Mouse (Mus musculus) cerebellum, adult 18-20 months (tissue): ENCODE results near the gene Nedd9.

Experiments used
- DNase-seq, 2 experiments: peaks; one replicate each; pipeline ENCODE4 v3.0.0; 2021

Nedd9 gene

DNA sequence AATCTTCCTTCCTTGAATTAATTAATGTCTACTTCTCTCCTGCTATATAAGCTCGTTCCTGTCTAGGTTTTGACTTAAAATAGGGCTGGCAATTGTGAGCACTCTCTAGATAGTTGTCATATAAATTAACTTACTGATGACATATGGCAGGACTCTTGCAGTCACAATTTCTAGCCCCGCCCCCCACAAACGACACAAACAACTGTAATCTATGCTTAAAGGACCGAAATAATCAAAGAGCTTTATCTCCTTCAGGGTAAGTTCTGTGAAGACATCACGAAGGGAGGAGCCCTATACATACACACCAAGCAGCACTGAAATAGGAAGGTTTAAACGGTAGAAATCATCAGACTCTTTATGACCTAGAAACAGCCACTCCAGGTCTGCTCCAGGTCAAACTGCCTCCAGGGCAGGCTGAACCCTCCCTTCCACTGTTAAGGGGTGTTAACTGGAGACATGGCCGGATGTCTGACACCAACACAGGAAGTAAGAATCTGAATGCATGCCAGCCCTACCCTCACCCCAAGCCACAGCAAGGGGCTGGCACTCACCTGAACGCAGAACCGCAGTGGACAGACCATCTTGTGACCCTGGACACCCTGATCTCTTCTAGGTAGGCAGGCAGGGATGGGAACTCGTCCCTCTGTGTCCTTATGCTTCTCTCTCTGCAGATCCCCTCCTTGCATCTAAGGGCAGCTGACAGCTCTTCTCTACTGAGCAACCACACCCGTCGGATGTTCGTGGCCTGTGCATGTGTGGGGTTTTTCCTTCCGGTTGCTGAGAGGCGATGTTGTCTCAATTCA lies at the start of gene Nedd9:
Gene Nedd9 (minus strand): TSS at position 757 of the 803 bp plus-strand sequence.
- no peak for DNase-seq

DNA sequence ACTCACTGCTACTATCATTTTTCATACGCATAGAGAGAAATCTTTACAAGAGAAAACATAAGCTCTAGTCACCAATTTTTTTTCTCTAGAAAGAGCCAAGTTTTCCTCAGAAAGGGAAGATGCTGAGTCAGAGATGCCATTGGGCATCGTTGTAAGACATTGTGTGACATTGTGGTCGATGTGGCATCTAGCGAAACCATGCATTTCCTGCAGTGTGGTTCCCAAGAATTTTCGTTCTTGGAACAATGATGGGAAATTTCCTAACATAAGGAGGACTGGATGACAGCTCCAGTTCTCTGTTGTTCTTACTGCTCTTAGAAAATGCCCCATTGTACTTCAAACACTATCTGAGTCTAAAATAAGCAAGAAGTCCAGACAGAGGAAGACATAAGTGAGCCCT lies 45.5 kb upstream of the Nedd9 start:
- DNase-seq: no peak

DNA sequence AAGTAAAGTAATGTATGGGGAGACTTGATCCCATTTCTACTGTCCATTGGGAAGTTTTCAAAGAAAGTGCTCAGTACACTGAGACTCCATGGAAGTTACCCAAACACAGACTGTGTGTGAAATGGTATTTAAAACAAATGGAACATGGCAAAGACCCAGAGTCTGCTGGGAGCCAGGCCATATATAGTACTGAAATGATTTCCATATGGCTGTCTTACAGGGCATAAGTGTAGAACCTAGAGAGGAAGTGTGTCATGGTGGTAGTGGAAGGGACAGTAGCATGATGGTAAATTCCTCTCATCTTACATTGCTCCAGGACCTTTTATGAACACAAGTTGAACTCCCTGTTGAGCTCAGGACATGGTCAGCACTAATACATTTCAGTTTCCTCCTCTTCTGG lies 43.2 kb upstream of the Nedd9 start:
- no peak for DNase-seq

DNA sequence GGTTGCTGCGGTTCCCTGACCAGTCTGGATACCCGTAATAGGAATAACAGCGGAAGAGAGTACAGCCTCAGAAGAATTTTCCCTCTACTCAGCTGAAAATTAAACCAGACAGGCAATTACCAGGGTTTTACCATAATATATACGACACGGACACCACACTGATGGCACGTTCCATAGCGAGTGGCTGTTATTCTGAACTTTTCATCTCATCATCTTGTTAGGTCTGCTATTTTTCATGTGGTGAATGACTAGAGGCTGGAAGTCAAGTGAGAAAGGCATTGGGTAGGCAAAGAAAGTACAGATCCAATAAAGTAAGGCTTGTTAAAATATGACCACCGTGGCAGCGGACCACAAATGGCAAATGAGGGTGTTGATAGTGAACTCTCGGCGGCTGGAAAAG lies 37.0 kb upstream of the Nedd9 start:
- no peak for DNase-seq

DNA sequence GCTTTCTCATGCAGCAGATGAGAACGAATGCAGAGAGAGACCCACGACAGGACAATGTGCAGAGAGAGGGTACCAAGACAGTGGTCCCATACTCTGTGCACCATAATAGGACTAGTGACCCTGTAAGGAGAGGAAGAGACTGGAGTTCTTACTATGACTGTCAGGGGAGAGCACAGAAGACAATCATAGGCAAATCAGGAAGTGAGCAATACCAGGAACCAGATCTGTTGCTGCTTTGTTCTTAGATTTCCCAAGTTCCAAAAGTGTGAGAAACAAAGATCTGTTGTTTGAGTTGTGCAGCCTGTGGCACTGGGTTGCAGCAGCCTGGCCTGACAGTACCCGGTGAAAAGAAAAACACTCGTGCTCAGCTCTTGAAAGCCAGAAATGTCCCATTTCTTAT lies 34.1 kb upstream of the Nedd9 start:
- DNase-seq: no peak

DNA sequence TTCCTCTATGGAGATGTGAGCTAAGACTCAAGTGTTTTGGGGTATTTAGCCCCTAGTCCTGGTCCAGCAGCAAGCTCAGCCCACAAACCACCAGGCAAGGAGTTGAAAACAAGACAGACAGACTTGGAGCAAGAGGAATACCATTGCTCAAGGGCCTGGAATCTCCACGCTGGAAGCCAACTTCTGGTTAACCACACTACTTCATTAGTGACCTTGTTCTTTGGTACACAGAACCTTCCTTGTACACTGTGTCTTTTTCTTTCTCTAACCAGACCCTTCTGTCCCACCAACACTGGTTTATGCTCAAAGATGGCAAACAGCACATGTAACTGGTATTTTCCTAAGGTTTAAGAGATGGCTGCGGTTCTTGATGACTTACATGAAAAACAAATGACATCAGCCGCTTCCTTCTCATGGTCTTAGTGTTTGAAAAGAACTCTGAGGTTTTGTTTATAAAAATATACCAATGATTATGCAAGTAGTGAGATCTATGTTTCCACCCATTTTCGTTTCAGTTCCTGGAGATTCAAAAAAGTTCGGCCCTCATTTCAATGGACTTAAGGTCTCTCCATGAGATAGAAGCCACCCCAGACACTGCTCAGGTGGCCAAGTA lies 33.5 kb upstream of the Nedd9 start:
- DNase-seq: no peak

DNA sequence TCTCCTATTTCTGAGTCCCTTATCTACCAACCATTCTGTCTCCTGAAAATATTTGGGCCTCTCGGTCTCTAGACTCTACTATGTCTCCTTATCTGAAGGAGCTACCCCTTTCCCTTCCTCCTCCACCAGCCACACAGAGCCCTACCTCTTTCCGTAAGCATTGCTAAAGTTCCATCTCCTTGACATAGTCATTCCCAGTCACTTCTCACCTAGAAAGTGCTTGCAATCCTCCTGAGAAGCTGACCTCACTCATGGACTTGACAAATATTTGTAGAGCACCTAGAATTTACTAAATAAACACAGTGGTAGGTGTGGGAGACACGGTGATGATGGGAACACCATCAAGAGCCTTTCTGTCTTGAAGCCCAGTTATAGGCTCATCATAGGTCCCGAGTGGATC lies 32.6 kb upstream of the Nedd9 start:
- no peak for DNase-seq

DNA sequence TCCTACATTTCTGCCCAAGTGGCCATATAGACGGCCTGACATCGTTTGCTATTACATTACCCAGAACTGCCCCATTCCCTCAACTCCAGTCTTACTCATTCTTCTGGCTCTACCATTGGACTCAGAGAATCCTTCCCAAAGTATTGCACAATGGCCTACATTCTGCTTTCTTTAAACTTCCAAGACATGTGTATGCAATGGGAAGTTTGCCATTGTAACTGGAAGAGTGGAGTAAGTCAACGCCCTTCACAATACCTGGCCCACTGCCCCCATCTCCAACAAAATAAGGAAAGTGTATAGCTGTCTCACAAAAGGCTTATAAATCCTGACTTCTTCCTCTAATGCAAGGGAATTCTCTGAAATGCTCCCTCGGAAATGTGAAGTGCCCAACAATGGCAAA lies 30.0 kb upstream of the Nedd9 start:
- no peak for DNase-seq

DNA sequence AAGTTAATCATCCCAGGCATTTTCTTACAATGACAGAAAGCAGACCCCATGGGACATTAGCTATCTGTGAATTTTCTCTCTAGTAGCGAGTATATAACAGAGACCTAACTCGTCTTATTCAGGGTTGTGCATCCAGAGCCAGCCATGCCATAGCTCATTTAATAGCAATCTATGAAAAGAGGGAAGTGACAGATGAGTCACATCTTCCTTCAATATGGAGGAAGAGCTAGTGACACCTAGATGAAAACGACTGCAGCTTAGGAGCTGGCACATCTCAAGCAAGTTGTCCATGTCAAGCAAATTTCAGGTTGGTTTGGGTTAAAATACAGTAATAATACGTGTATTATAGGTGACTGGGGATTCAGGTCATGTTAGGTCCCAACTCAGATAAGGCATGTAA lies 28.6 kb upstream of the Nedd9 start:
- DNase-seq: no peak

DNA sequence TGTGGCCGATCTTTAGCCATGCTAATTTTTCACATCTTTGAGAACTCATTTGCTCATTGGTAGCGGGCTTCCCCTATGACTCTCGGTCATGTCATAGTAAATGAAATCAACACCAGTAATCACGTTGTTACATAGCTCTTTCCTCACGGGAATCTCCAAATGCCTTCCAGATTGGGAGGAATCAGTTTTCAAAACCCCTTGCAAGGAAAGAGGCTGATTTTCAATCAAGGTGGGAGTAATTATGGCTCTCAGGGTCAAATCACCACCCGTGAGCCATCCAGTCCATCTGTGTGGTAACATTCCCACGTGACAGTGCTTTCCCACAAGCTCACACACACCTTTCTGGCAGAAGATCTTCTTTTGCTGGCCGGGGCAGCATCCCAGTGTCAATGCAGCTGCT lies 27.8 kb upstream of the Nedd9 start:
- DNase-seq: no peak

DNA sequence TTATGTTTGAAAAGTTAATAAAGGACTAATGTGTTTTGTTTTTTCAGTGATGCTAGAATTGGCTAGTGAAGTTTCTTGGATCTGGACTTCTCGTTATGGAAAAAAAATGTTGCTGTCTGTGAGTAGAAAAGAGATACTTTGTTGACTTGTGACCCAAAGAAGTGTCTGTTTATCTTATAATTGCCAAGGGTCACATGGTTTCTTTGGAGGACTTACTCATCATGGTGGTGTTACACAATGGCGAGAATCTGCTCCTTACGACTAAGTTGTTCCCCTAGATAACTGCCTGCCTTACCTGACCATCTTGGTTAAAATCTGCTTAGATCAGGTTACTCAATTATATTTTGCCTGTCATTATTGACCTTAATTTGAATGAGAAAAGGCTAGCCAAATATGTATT lies 26.3 kb upstream of the Nedd9 start:
- DNase-seq: no peak

DNA sequence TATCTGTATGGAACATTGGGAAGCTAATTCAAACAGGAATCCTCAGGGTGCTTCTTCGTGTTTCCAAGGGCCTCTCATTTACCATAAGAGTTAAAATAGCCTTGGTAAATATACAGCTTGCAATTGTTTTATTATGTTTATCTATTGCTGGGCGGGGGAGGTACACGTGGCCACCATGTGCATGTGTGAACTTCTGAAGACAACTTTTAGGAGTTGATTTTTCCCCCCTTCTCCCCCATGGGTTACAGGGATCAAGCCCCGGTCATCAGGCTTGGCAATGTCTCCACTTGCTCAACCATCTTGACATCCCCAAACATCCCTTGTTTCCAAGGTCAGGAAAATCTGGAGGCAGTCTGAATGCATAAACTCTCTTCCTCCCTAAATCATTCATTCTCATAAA lies 25.1 kb upstream of the Nedd9 start:
- no peak for DNase-seq

DNA sequence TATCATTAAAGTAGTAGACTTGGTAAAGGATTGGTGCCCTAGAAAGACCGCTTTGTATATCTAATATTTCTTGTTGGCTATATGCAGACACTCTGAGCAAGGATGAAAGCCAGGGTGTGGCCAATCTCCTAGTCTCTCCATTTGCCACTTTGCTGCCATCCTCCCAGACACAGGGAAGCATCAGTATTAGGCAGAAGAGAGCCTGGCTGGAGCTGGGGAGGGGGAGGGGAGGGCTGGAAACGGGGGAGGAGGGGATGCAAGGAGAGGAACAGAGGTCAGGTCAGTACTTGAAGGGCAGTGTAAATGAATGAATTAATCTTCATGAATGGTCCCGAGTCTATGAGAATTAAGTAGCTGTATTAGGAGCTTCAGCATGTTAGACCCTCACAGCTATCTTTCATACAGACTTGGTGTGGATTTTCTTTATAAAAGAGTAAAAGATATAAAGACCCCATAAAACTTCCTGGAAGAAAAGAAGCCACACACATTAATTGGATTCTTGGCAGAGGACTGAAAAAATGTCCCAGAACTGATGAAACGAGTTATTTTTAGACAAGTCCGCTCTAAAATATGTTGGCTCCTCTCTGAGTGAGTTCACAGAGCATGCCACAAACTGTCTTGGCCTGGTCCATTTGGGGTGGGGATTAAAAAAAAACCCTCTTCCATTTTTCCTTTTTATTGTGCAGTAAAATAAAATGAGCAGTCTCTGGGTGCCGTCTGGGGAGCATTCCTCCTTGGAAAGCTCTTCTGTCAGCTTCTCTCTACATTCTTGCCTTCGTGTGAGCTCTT lies 23.7 kb upstream of the Nedd9 start:
- no peak for DNase-seq

DNA sequence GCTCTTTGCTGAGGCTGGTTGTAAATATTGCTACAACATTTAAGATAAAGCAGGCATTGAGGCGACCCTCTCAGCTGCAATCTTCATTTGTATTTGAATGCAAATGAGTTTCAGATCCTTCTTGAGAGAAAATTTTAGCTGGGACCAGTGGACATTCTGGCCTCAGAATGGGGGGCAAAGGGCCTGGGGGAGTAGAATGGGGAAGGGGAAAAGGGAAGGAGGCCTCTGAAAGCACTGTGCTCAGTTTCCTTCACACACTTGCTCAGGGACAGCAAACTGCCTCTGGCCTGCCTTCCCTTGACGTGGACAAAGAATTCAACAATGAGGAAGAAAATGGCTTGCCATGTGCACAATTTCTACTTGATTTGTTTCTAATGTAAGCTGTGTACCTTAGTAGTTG lies 18.4 kb upstream of the Nedd9 start:
- DNase-seq: no peak

DNA sequence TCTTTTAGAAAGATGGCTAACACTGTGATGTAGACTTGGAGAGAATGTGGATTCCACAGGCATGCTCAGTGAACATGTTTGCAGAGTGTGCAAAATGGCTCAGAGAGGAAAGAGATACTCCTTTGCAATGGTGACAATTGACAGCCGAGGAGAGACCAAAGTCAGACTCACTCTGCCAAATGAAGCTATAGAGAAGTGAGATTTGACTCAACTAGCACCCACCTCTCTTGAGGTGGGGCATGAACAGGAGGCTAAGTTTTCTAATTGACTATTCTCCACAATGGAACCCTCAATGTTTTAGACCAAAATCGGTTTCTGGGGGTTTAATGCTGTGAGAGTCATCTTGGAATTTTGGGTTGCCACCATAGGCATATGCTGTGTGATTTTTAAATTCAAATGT lies 17.8 kb upstream of the Nedd9 start:
- no peak for DNase-seq

DNA sequence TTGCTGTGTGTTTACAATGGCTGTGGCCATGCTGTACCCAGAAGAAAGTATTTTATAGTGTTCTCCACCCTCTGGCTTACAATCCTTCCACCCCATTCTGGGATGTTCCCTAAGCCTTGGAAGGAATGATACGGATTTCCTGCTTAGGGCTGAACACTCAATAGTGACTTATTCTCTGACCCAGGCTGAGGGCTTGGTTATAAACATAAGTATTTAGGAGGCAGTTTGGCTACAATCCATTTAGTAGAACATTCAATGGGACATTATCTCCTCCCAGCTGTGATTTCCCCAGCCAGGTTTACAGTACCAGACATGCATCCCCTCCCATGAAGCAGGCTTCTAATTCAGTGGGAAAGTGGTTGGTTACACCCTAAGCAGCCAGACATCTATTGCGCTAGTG lies 17.3 kb upstream of the Nedd9 start:
- no peak for DNase-seq

DNA sequence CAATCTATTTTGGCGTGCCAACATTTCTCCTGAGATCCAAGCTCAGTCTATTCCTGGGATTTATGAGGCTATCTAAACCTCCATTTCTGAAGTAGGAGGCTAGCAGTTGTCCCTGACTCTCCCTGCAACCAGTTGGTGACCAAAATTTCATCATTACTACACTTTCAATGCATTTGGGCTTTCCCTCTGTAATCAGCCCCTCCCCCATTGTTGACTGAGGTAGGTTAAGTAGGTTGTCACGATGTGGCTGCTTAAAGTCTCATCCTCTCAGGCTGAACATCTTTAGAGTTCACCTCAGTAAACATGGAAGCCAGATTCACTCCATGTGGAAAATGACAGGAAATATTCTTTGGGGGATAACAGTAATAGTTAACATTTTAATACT lies 15.7 kb upstream of the Nedd9 start:
- DNase-seq: no peak

DNA sequence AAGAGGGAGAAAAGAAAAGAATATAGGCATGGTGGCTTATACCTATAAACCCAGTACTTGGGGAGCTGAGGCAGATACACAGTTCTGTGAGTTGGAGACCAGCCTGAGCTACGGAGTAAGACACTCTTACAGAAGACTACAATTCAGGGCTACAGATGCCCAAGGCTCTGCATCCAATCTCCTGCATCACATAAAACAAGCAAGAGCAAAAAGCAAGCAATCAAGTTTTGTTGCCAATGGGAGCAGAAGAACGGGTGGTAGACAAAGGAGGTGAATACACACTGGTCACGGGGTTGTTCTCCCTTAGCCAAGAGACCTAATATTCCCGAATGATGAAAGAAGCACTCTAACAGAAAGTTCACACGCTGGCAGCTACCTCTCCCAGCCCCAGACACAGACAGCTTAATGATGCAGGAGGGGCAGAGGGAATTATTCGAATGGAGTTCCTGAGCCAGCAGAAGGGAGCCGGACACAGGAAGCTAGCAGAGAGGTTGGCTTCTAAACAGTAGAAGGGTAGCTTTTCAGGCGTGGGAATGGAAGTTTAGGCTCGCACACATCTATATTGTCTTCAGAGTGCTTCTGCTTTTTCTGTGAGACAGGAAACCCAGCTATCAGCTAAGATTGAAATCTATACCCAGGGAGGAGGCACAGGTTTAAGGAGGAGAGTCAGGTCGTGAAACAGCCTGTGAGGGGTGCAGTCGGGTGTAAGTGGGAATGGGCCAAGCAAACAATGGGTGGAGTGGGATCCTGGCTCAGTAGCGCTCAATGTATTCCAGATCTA lies 15.2 kb upstream of the Nedd9 start:
- no peak for DNase-seq

DNA sequence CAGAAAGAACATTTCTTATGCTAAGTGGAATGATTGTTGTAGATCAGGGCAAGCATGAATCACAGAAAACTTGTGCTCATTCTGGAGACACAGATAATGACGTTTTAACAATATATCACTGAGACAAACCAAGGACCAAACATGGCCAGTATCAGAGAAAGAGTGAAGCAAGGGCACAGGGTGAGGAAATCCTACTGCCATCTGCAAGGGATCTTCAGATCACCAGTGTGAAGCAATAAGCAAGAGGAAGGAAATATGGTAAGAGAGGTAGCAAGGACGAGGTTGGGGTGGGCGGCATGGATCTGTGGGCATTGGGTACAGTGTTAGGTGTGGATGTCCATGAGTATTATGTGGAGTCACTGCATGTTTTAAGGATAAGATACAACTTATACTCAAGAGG lies 13.6 kb upstream of the Nedd9 start:
- no peak for DNase-seq

DNA sequence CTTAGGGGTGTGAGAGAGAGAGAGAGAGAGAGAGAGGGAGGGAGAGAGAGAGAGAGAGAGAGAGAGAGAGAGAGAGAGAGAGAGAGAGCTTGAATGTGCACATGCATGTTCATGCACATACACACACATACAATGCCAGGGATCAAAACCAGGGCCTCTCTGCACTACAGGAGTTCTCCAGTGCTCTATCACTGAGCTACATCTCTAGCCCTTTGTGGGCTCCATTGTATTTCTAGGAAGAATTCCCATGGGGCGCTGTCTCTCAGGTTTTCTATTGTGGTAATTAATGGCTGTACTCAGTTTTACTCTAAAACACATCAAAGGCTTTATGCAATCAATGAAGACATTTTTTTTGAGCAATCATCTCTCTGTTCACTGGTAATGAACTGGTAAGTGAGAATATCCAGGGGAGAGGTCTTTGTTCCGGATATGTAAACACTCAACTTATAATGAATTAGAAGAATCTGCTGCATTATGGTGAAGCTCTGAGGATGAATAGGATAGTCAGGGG lies 11.5 kb upstream of the Nedd9 start:
- DNase-seq: no peak

DNA sequence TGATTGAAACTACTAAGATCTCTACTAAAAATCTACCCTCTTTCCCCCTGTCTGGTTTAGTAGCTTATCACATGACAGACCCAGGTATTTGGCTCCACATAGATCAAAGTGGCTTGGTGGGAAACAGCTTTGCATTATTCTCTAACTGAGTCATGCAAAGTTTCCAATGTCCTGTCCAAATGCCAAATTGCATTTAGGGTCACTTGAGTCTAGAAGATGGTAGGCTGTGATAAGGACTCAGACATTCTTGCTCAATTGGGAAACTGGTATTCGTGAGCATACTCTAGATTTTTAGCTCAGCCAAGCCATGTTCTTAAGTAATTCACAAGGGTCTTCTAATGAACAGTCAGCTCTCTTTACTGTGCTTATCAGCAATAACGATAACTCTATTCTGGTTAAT lies 7.5 kb upstream of the Nedd9 start:
- DNase-seq: no peak

DNA sequence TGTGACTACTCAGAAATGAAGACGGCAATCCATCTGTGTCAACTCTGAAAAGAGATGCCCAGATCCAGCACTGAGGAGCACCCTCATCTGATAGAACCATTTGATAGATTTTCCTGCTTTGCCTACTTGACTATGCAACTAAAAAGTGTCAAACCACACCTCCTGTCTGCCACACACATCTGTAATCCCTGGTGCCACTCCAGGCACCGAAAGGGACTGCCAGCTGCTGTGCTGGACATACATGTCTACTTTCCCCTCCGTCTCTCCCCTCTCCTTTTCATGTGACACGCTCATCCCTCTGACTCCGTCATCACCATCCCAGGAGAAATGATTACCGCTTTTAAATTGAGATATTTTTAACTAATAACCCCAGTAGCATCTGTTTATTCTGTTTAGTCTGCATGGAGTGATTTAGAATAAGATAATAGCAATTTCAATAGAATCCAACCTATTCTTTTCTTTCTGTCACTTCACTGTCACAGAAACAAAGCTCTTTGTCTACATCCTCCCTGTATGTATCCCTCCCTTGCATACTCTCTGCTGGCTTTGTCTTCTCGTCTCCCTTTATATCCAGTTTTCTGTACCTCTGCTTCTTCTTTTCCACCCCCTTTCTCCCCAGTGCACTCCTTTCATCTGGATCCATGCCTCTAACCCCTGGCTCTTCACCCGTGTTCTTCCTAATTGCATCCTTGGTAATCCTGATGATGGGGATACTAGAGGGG lies 5.0 kb upstream of the Nedd9 start:
- DNase-seq: no peak
